Mouse (Mus musculus) stomach, embryonic 14.5 days (tissue): ENCODE data around the gene 1520401A03Rik. TPM values are rescaled to one million over a fixed set of nuclear protein-coding genes. Genes with fewer than 3 reads are reported as not detected.
A peak's percentile ranks its signal among the peaks of the same experiment; 100 is the strongest.

ENCODE experiments used
- ATAC-seq: fragments of 200-750 bp; cut with Nextera tagmentation; 2 replicates; pipeline ENCODE4 v1.8.0; 2017; ENCODE audit warnings: low read depth, moderate TSS enrichment; ENCODE audit not compliant: insufficient number of reproducible peaks, insufficient read depth, low FRiP score
- H3K27ac ChIP-seq: fragments of 300-500 bp; sonication (generic); 2 replicates; pipeline ENCODE4 v1.5.1; 2014; ENCODE audit warnings: mild to moderate bottlenecking, low read length, moderate library complexity, mixed read lengths
- H3K27me3 ChIP-seq: fragments of 300-500 bp; sonication (generic); 2 replicates; pipeline ENCODE4 v1.6.1; 2014; ENCODE audit warnings: low read length, control low read depth, mixed read lengths; ENCODE audit not compliant: control insufficient read depth, insufficient read depth
- H3K36me3 ChIP-seq: fragments of 300-500 bp; sonication (generic); 2 replicates; pipeline ENCODE4 v1.6.1; 2014; ENCODE audit warnings: mild to moderate bottlenecking, control low read depth, low read length, moderate library complexity, mixed read lengths; ENCODE audit not compliant: control insufficient read depth, insufficient read depth
- H3K4me1 ChIP-seq: fragments of 300-500 bp; sonication (generic); 2 replicates; pipeline ENCODE4 v1.6.1; 2014; ENCODE audit warnings: low read length, control low read depth, mixed read lengths; ENCODE audit not compliant: control insufficient read depth, insufficient read depth
- H3K4me2 ChIP-seq: fragments of 300-500 bp; sonication (generic); replicated peaks from 2 replicates; pipeline ENCODE4 v1.6.1; 2014; ENCODE audit warnings: low read depth, low read length, control low read depth
- H3K4me3 ChIP-seq: fragments of 300-500 bp; sonication (generic); 2 replicates; pipeline ENCODE4 v1.5.1; 2014; ENCODE audit warnings: low read depth, low read length, control low read depth
- H3K9ac ChIP-seq: fragments of 300-500 bp; sonication (generic); replicated peaks from 2 replicates; pipeline ENCODE4 v1.6.1; 2014; ENCODE audit warnings: low read depth, mild to moderate bottlenecking, control low read depth, low read length, moderate library complexity, mixed read lengths
- H3K9me3 ChIP-seq: fragments of 300-500 bp; sonication (generic); 2 replicates; pipeline ENCODE4 v1.6.1; 2016; ENCODE audit warnings: low read depth, low read length, control low read depth; ENCODE audit not compliant: control insufficient read depth
- WGBS: fragments of 180-500 bp; shearing (Covaris S2); extraction: QIAGEN DNeasy Blood & Tissue Kit; methylation state at CpG from one replicate; pipeline ENCODE4 v1.1.7; 2014; 5-methylcytosine and 5-hydroxymethylcytosine counted together
- polyA plus RNA-seq: library from polyadenylated mRNA; unstranded; fragments of >200 nt; fragmentation: Nextera tagmentation; extraction: Ambion mirVana; gene quantifications from 2 replicates; pipeline ENCODE4 v1.2.1, GENCODE M21; 2014

1520401A03Rik gene
- polyA plus RNA-seq, 1 experiment from 2014 or later: 0.20 TPM

- Histone ChIP-seq H3K4me3 (no peak overlapping the region), H3K27me3 (no peaks in the 10 kb centered on the region), H3K9me3 (no peaks in the 10 kb centered on the region), H3K4me1 (peaks cover 6% of the 10 kb centered on the region; the same call in 1 of the 2 replicates), H3K4me2 (no peak overlapping the region), H3K27ac (no peak overlapping the region), H3K36me3 (no peaks in the 10 kb centered on the region), H3K9ac (no peak overlapping the region)
- WGBS: 53% methylated on average over 7 of the region's 7 CpGs
- no peak for ATAC-seq
Observed at GRCm38 (mm10) chr17:23704741-23705140, 17.8 kb downstream of the 1520401A03Rik start.

DNA sequence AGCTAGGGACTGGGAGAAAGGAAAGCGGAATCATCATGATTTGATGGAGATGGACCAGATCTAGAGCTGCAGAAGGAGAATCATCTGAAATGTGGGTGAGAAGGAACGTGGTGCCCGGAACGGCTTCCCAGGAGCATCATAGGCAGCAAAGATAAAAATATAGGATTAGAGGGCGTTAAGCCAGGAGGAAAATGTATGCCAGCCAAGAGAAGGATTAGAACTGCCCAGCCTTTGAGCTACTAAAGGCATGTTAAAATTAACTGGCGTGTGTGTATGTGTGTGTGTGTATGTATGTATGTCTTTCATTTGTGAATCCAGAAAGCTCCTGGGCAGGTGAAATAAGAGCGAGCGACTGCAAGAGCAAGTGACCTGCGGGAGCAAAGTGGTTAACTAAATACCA is 19.3 kb downstream of the 1520401A03Rik start:
- Histone ChIP-seq H3K36me3 (no peaks in the 10 kb centered on the region), H3K9ac (no peak overlapping the region), H3K4me3 (no peak overlapping the region), H3K27me3 (0 out of 2 replicates have a peak, but pooled peaks cover 4% of the 10 kb centered on the region), H3K27ac (no peak overlapping the region), H3K4me2 (no peak overlapping the region), H3K9me3 (no peaks in the 10 kb centered on the region), H3K4me1 (peaks cover 6% of the 10 kb centered on the region; the same call in 1 of the 2 replicates)
- no peak for ATAC-seq
- WGBS: 83% methylated on average over 9 of the region's 9 CpGs

DNA sequence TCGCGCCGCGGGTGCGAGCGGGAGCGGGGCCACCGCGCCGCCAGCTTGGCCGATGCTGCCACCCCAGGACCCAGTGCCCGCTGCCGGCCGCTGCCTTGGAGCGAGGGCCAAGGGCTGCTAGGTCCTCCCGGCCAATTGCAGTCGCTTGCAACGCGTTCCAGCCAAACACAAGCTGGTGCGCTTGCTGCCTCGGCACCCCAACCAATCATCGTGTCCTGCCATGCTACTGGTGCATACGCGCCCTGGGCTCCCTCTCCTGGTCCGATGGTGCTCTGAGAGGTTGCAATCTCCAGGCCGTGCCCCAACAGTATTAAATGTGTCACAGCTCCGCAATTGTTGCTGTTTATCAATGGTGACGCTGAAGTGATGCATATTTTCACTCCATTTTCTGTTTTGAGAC is 22.5 kb downstream of the 1520401A03Rik start:
- peak overlapping the region; percentile 56 for H3K4me3 ChIP-seq
- 0 out of 2 replicates have a peak, but pooled peaks cover 4% of the 10 kb centered on the region for H3K27me3 ChIP-seq
- no peak overlapping the region; the same call in 1 of the 2 replicates for H3K9ac ChIP-seq
- no peaks in the 10 kb centered on the region for H3K36me3 ChIP-seq
- H3K27ac ChIP-seq: no peak overlapping the region
- no peaks in the 10 kb centered on the region for H3K9me3 ChIP-seq
- H3K4me1 ChIP-seq: peaks cover 6% of the 10 kb centered on the region; the same call in 1 of the 2 replicates
- WGBS: under 1% methylated on average over 26 of the region's 28 CpGs
- peak overlapping the region; percentile 100 for H3K4me2 ChIP-seq
- peak; percentile 92 for ATAC-seq

GRCm38 (mm10) chr17:23699131-23700077 is 23.2 kb downstream of the 1520401A03Rik start:
- peak overlapping the region; percentile 56 for H3K4me3 ChIP-seq
- H3K9ac ChIP-seq: peak overlapping the region; percentile 36; the same call in 1 of the 2 replicates
- no peaks in the 10 kb centered on the region for H3K4me1 ChIP-seq
- H3K27ac ChIP-seq: no peak overlapping the region
- no peak for ATAC-seq
- WGBS: under 1% methylated on average over 69 of the region's 101 CpGs
- H3K36me3 ChIP-seq: no peaks in the 10 kb centered on the region
- H3K27me3 ChIP-seq: 0 out of 2 replicates have a peak, but pooled peaks cover 4% of the 10 kb centered on the region
- no peaks in the 10 kb centered on the region for H3K9me3 ChIP-seq
- peak overlapping the region; percentile 100 for H3K4me2 ChIP-seq

DNA sequence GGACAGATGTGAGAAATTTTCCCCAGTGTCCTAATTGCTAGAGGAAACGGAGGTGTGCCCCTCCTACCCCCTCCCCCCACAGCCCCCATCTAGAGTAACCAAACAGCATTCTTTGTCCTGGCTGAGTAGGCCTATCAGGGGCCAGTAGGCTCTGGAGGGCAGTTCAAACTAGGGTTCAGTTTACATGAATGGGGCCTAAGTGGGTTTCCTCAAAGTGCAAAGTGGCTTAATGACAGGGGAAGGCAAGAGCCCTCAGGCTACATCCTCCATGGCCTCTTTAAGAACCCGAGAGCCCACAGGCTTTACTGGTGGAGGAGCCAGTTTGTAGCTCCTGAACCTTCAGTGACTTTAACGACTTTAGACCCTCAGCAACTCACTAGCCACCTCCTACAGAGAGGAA is 26.8 kb downstream of the 1520401A03Rik start:
- no peaks in the 10 kb centered on the region for H3K36me3 ChIP-seq
- no peaks in the 10 kb centered on the region for H3K4me1 ChIP-seq
- no peak overlapping the region for H3K4me2 ChIP-seq
- 0 out of 2 replicates have a peak, but pooled peaks cover 4% of the 10 kb centered on the region for H3K27me3 ChIP-seq
- H3K4me3 ChIP-seq: no peak overlapping the region
- H3K9me3 ChIP-seq: no peaks in the 10 kb centered on the region
- no peak overlapping the region for H3K27ac ChIP-seq
- H3K9ac ChIP-seq: no peak overlapping the region
- 11% methylated on average over 3 of the region's 3 CpGs for WGBS
- ATAC-seq: peak; percentile 39; the same call in 1 of the 2 replicates

GRCm38 (mm10) chr17:23694491-23694890 is 28.1 kb downstream of the 1520401A03Rik start:
- ATAC-seq: 0 out of 2 replicates have a peak, but pooled peaks have one; percentile 43
- no peak overlapping the region for H3K27ac ChIP-seq
- 50% methylated on average over 1 of the region's 1 CpGs for WGBS
- H3K36me3 ChIP-seq: no peaks in the 10 kb centered on the region
- 0 out of 2 replicates have a peak, but pooled peaks cover 4% of the 10 kb centered on the region for H3K27me3 ChIP-seq
- no peak overlapping the region for H3K9ac ChIP-seq
- H3K4me3 ChIP-seq: no peak overlapping the region
- H3K4me1 ChIP-seq: no peaks in the 10 kb centered on the region
- no peak overlapping the region for H3K4me2 ChIP-seq
- no peaks in the 10 kb centered on the region for H3K9me3 ChIP-seq

- peaks cover 10% of the 10 kb centered on the region for H3K4me1 ChIP-seq
- WGBS: 27% methylated on average over 15 of the region's 15 CpGs
- peak within 1 kb of the TSS; percentile 20 for H3K4me2 ChIP-seq
- no peak within 1 kb of the TSS for H3K9ac ChIP-seq
- H3K36me3 ChIP-seq: no peaks in the 10 kb centered on the region; the same call in 1 of the 2 replicates
- 0 out of 2 replicates have a peak within 1 kb of the TSS, but pooled peaks have one; percentile 10 for H3K27ac ChIP-seq
- H3K27me3 ChIP-seq: peaks cover 18% of the 10 kb centered on the region
- peak; percentile 59; the same call in 1 of the 2 replicates for ATAC-seq
- no peak within 1 kb of the TSS for H3K4me3 ChIP-seq
- no peaks in the 10 kb centered on the region for H3K9me3 ChIP-seq
Observed at GRCm38 (mm10) chr17:23683856-23684672, 38.5 kb downstream of the 1520401A03Rik start, which contains the start of gene Cldn9. Gene Cldn9, minus strand, starts transcription at chr17:23684026.

DNA sequence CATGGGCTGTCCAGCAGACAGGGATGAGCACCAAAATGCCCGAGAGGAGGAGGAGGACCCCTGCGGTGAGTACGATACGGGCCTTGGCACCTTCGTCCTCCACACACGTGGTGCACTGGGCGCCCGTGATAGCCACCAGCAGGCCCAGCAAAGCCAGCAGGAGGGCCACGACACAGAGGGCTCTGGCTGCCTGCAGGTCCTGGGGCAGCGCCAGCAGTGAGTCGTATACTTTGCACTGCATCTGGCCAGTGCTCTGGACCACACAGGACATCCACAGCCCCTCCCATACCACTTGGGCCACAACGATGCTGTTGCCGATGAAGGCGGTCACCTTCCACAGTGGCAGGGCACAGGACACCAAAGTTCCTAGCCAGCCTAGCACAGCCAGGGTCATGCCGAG is 39.4 kb downstream of the 1520401A03Rik start:
- Histone ChIP-seq H3K9ac (no peak overlapping the region), H3K4me3 (no peak overlapping the region), H3K4me2 (peak overlapping the region; percentile 20), H3K36me3 (no peaks in the 10 kb centered on the region; the same call in 1 of the 2 replicates), H3K27me3 (peaks cover 22% of the 10 kb centered on the region), H3K9me3 (no peaks in the 10 kb centered on the region), H3K4me1 (peaks cover 10% of the 10 kb centered on the region), H3K27ac (no peak overlapping the region)
- WGBS: 21% methylated on average over 15 of the region's 15 CpGs
- no peak for ATAC-seq
